Mouse (Mus musculus) ES-E14 (cell line): Measurements from ENCODE around the gene Lrba.

ENCODE experiments used
- CHD2 ChIP-seq: IDR thresholded peaks from 2 replicates; pipeline ENCODE4 v1.6.1; 2014; ENCODE audit warnings: mild to moderate bottlenecking, low read depth, low read length, inconsistent platforms
- MAFK ChIP-seq: IDR thresholded peaks from 2 replicates; pipeline ENCODE4 v1.6.1; 2014; ENCODE audit warnings: mild to moderate bottlenecking, low read depth, low read length, inconsistent platforms; ENCODE audit not compliant: insufficient read depth
- ZC3H11A ChIP-seq: IDR thresholded peaks from 2 replicates; pipeline ENCODE4 v1.6.1; 2012; ENCODE audit warnings: low read depth, mild to moderate bottlenecking, inconsistent platforms, low read length, borderline replicate concordance

DNA sequence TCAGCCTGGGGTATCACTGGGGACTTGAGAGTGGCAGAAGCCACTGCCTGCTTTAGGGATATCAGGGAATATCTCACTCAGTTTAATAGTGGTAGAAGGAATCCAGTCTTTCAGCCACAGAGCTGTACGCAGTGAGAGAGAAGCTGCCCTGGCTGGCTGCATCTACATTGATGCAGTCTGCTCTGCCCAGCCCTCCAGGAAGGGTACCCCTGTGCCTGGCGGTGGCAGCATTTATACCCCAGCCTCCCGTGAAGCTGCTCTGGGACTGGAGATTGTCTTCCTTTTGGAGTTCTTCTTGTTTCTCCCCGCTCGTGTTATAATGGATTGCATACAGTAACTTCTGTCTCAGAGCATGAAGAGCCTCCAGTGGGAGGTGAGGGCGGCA, 551.0 kb downstream of the Lrba start:
- TF ChIP-seq MAFK (no peak), CHD2 (no peak), ZC3H11A (no peak)
